Mouse (Mus musculus) embryonic facial prominence, embryonic 12.5 days (tissue): Measurements from ENCODE around the gene Dph1. TPM values are rescaled to one million over a fixed set of nuclear protein-coding genes. Genes with fewer than 3 reads are reported as not detected.
"Not testable (repeated sequence)": the region's sequence is repeated elsewhere in the genome, so short reads cannot be mapped to it uniquely, and the experiment has no call there.

Source experiments
- ATAC-seq: fragments of 200-750 bp; cut with Nextera tagmentation; 2 replicates; pipeline ENCODE4 v1.8.0; 2017; ENCODE audit not compliant: insufficient number of reproducible peaks, insufficient read depth, low FRiP score, low TSS enrichment
- H3K27ac ChIP-seq: fragments of 300-500 bp; sonication (generic); 2 replicates; pipeline ENCODE4 v1.5.1; 2016; ENCODE audit warnings: mild to moderate bottlenecking
- H3K27me3 ChIP-seq: fragments of 300-500 bp; sonication (generic); 2 replicates; pipeline ENCODE4 v1.6.1; 2016; ENCODE audit warnings: mild to moderate bottlenecking, moderate library complexity
- H3K36me3 ChIP-seq: fragments of 300-500 bp; sonication (generic); 2 replicates; pipeline ENCODE4 v1.6.1; 2016; ENCODE audit warnings: mild to moderate bottlenecking
- H3K4me1 ChIP-seq: fragments of 300-500 bp; sonication (generic); 2 replicates; pipeline ENCODE4 v1.6.1; 2016
- H3K4me2 ChIP-seq: fragments of 300-500 bp; sonication (generic); replicated peaks from 2 replicates; pipeline ENCODE4 v1.6.1; 2016; ENCODE audit warnings: mild to moderate bottlenecking, moderate library complexity
- H3K4me3 ChIP-seq: fragments of 300-500 bp; sonication (generic); 2 replicates; pipeline ENCODE4 v1.5.1; 2016; ENCODE audit warnings: mild to moderate bottlenecking
- H3K9ac ChIP-seq: fragments of 300-500 bp; sonication (generic); 2 replicates; pipeline ENCODE4 v1.6.1; 2016; ENCODE audit warnings: mild to moderate bottlenecking, moderate library complexity
- H3K9me3 ChIP-seq: fragments of 300-500 bp; sonication (generic); 2 replicates; pipeline ENCODE4 v1.6.1; 2016; ENCODE audit warnings: mild to moderate bottlenecking, moderate library complexity
- WGBS: fragments of 180-500 bp; shearing (Covaris S2); methylation state at CpG from one replicate; pipeline ENCODE4 v1.1.7; 2016; 5-methylcytosine and 5-hydroxymethylcytosine counted together
- polyA plus RNA-seq: library from polyadenylated mRNA; unstranded; fragments of >200 nt; fragmentation: Nextera tagmentation; extraction: Ambion mirVana; gene quantifications from 2 replicates; pipeline ENCODE4 v1.2.1, GENCODE M21; 2016

Dph1 gene
- polyA plus RNA-seq, 1 experiment from 2014 or later, result 23.3 TPM

- peaks cover 42% of the 10 kb centered on the region for H3K27me3 ChIP-seq
- peak overlapping the region; percentile 94 for H3K4me3 ChIP-seq
- H3K9me3 ChIP-seq, result no peaks in the 10 kb centered on the region
- no peaks in the 10 kb centered on the region for H3K36me3 ChIP-seq
- peaks cover 41% of the 10 kb centered on the region for H3K4me1 ChIP-seq
- no peak overlapping the region for H3K27ac ChIP-seq
- peak; percentile 48; the same call in 1 of the 2 replicates for ATAC-seq
- peak overlapping the region; percentile 62 for H3K9ac ChIP-seq
- H3K4me2 ChIP-seq, result peak overlapping the region; percentile 89
- under 1% methylated on average over 23 of the region's 24 CpGs for WGBS
Measured at GRCm38 (mm10) chr11:75190371-75190724, 693 bp downstream of the Dph1 start.

- ATAC-seq, result peak; percentile 8; the same call in 1 of the 2 replicates
- peaks cover 37% of the 10 kb centered on the region for H3K27me3 ChIP-seq
- peak overlapping the region; percentile 89 for H3K4me2 ChIP-seq
- peak overlapping the region; percentile 94 for H3K4me3 ChIP-seq
- H3K9ac ChIP-seq, result peak overlapping the region; percentile 62
- H3K27ac ChIP-seq, result no peak overlapping the region
- no peaks in the 10 kb centered on the region for H3K9me3 ChIP-seq
- under 1% methylated on average over 22 of the region's 22 CpGs for WGBS
- H3K36me3 ChIP-seq, result no peaks in the 10 kb centered on the region
- H3K4me1 ChIP-seq, result peaks cover 37% of the 10 kb centered on the region
Measured at GRCm38 (mm10) chr11:75189713-75190370, 1.2 kb downstream of the Dph1 start.

GRCm38 (mm10) chr11:75184986-75185385 is 6.1 kb downstream of the Dph1 start:
- Histone ChIP-seq H3K4me1 (peaks cover 8% of the 10 kb centered on the region), H3K4me3 (no peak overlapping the region), H3K9ac (no peak overlapping the region), H3K9me3 (no peaks in the 10 kb centered on the region), H3K36me3 (peaks cover 34% of the 10 kb centered on the region), H3K27ac (no peak overlapping the region), H3K27me3 (no peaks in the 10 kb centered on the region), H3K4me2 (no peak overlapping the region)
- WGBS, result 79% methylated on average over 2 of the region's 2 CpGs
- no peak for ATAC-seq

GRCm38 (mm10) chr11:75184573-75184972 is 6.5 kb downstream of the Dph1 start:
- Histone ChIP-seq H3K36me3 (peaks cover 34% of the 10 kb centered on the region), H3K4me2 (no peak overlapping the region), H3K27ac (no peak overlapping the region), H3K4me3 (no peak overlapping the region), H3K27me3 (no peaks in the 10 kb centered on the region), H3K9ac (no peak overlapping the region), H3K9me3 (no peaks in the 10 kb centered on the region), H3K4me1 (peaks cover 6% of the 10 kb centered on the region)
- ATAC-seq, result no peak
- 86% methylated on average over 5 of the region's 5 CpGs for WGBS

- H3K9ac ChIP-seq, result no peak overlapping the region
- no peak overlapping the region for H3K4me2 ChIP-seq
- ATAC-seq, result no peak
- H3K27ac ChIP-seq, result no peak overlapping the region
- peaks cover 6% of the 10 kb centered on the region; the same call in 1 of the 2 replicates for H3K4me1 ChIP-seq
- WGBS, result 71% methylated on average over 2 of the region's 2 CpGs
- H3K9me3 ChIP-seq, result no peaks in the 10 kb centered on the region
- H3K4me3 ChIP-seq, result no peak overlapping the region
- H3K36me3 ChIP-seq, result peaks cover 34% of the 10 kb centered on the region
- H3K27me3 ChIP-seq, result no peaks in the 10 kb centered on the region
Measured at GRCm38 (mm10) chr11:75183917-75184570, 7.0 kb downstream of the Dph1 start.

- H3K27ac ChIP-seq, result peak within 1 kb of the TSS; percentile 80
- H3K9me3 ChIP-seq, result no peaks in the 10 kb centered on the region
- H3K4me3 ChIP-seq, result peak within 1 kb of the TSS; percentile 80
- H3K27me3 ChIP-seq, result no peaks in the 10 kb centered on the region
- peak within 1 kb of the TSS; percentile 77 for H3K4me2 ChIP-seq
- under 1% methylated on average over 33 of the region's 33 CpGs for WGBS
- ATAC-seq, result peak; percentile 95
- H3K9ac ChIP-seq, result peak within 1 kb of the TSS; percentile 79
- peaks cover 33% of the 10 kb centered on the region for H3K36me3 ChIP-seq
- H3K4me1 ChIP-seq, result peaks cover 21% of the 10 kb centered on the region
Measured at GRCm38 (mm10) chr11:75178672-75179208, 12.3 kb downstream of the Dph1 start, which contains the start of gene Ovca2. Gene Ovca2 (minus strand): TSS chr11:75178835.

GRCm38 (mm10) chr11:75178011-75178410 is 13.0 kb downstream of the Dph1 start:
- ATAC-seq, result no peak
- peak overlapping the region; percentile 79 for H3K9ac ChIP-seq
- no peaks in the 10 kb centered on the region for H3K9me3 ChIP-seq
- H3K36me3 ChIP-seq, result peaks cover 26% of the 10 kb centered on the region
- 53% methylated on average over 12 of the region's 12 CpGs for WGBS
- H3K27ac ChIP-seq, result peak overlapping the region; percentile 80
- H3K4me3 ChIP-seq, result peak overlapping the region; percentile 80
- H3K4me1 ChIP-seq, result peaks cover 28% of the 10 kb centered on the region
- peak overlapping the region; percentile 77 for H3K4me2 ChIP-seq
- H3K27me3 ChIP-seq, result peaks cover 5% of the 10 kb centered on the region

- not testable (repeated sequence) for H3K27ac ChIP-seq, H3K36me3 ChIP-seq, H3K9me3 ChIP-seq, H3K9ac ChIP-seq, H3K4me2 ChIP-seq, H3K4me3 ChIP-seq, ATAC-seq
- WGBS, result 71% methylated on average over 6 of the region's 6 CpGs
- H3K27me3 ChIP-seq, result peaks cover 38% of the 10 kb centered on the region
- H3K4me1 ChIP-seq, result peaks cover 47% of the 10 kb centered on the region
Measured at GRCm38 (mm10) chr11:75174574-75174973, 16.5 kb downstream of the Dph1 start.

GRCm38 (mm10) chr11:75173799-75174165 is 17.3 kb downstream of the Dph1 start:
- H3K4me1 ChIP-seq, result peaks cover 45% of the 10 kb centered on the region
- no peak for ATAC-seq
- H3K9me3 ChIP-seq, result no peaks in the 10 kb centered on the region
- H3K4me2 ChIP-seq, result peak overlapping the region; percentile 86
- 0 out of 2 replicates have a peak overlapping the region, but pooled peaks have one; percentile 15 for H3K9ac ChIP-seq
- peak overlapping the region; percentile 61 for H3K4me3 ChIP-seq
- no peak overlapping the region for H3K27ac ChIP-seq
- peaks cover 46% of the 10 kb centered on the region for H3K27me3 ChIP-seq
- 3% methylated on average over 15 of the region's 15 CpGs for WGBS
- H3K36me3 ChIP-seq, result 0 out of 2 replicates have a peak, but pooled peaks cover 8% of the 10 kb centered on the region

- ATAC-seq, result peak; percentile 18; the same call in 1 of the 2 replicates
- Histone ChIP-seq H3K27ac (no peak overlapping the region), H3K27me3 (peaks cover 51% of the 10 kb centered on the region), H3K4me1 (peaks cover 50% of the 10 kb centered on the region), H3K36me3 (0 out of 2 replicates have a peak, but pooled peaks cover 8% of the 10 kb centered on the region), H3K4me3 (peak overlapping the region; percentile 61), H3K4me2 (peak overlapping the region; percentile 86), H3K9ac (peak overlapping the region; percentile 19; the same call in 1 of the 2 replicates), H3K9me3 (no peaks in the 10 kb centered on the region)
- WGBS, result 1% methylated on average over 69 of the region's 71 CpGs
Measured at GRCm38 (mm10) chr11:75173095-75173798, 17.8 kb downstream of the Dph1 start.
